Mouse (Mus musculus) regulatory T cell (primary cell): ENCODE data around the gene Col5a1.

Experiments used
- in situ Hi-C: fragments of 300-600 bp; cut with MboI, MseI; formaldehyde crosslinking; loops from one replicate; pipeline ENCODE4 v1.15.1; 2025; ENCODE audit warnings: high pct_unique_total_duplicates

The Col5a1 gene

DNA sequence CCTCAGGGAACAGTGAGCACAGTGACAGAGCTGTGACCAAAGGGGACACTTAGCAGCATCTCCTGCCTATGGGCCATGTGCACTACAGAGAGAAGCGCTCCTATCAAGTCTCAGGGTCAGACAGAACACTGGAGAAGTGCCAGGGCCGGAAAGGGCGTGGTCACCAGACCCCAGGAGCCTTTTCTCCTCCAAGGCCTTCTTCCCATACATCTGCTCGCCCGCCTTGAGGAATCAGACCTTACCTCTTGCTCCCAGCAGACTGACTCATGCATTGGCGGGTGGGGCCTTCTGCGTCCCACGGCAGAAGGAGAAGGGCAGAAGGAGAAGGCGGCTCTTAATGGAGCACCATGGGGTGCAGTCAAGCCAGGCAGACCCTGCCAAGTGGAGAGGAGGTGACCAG, 145.6 kb downstream of the Col5a1 start:
- in situ Hi-C loops = no loop called here

DNA sequence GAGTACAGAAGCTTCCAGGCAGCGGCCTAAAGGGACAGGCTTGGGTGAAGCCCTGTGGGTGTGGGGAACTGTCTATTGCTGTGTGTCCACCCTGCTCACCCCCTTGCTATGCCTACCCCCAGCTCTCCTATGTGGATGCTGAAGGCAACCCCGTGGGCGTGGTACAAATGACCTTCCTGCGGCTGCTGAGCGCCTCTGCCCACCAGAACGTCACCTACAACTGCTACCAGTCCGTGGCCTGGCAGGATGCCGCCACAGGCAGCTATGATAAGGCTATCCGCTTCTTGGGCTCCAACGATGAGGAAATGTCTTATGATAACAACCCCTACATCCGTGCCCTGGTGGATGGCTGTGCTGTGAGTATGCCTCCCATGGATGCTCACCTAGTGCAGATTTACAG, 146.2 kb downstream of the Col5a1 start:
- in situ Hi-C loops = no loop called here

DNA sequence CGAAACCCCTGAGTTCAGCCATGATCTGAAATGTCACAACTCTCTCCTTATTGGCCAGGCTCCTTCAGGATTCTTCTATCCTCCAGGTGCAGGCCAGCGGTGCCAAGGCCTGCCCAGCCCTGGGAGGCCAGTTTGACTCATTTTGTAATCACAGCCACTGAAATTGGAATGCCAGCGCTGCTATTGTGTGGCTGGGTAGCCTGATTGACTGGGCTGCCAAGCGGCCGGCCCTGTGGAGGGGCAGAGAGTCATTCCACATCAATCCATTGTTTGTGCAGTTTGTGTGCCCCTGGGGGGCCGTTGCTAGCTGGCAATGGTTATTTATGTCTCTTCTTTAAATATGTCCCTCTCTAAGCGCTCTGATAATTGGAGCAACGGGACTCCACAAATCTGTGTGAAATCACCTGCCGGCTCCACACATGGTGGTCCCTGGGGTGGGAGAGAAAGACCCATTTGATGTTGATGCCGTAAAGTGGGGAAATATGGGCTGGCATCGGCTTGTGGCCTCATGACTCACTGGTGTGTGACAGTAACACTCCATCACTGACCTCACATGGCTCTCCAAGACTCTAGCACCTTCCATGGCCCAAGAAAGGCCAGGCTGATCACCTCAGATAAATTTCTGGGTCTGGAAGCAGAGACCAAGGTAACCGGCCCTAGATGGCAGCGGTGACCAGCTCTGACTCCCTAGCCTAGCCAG, 147.9 kb downstream of the Col5a1 start:
- in situ Hi-C loops = no loop called here

DNA sequence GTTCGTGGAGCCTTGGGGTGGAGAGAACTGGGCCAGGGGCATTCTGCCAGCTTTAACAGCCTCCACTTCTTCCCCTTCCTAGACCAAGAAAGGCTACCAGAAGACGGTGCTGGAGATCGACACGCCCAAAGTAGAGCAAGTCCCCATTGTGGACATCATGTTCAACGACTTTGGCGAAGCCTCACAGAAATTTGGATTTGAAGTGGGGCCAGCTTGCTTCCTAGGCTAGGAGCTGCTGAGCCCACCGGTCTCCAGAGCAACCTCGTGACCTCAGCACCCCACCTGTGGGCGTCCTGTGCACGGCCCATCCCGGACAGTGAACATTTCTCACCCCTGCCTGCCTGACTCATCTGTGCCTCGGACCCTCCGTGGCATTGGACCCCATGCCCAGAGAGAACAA, 150.6 kb downstream of the Col5a1 start:
- in situ Hi-C loops = no loop called here

DNA sequence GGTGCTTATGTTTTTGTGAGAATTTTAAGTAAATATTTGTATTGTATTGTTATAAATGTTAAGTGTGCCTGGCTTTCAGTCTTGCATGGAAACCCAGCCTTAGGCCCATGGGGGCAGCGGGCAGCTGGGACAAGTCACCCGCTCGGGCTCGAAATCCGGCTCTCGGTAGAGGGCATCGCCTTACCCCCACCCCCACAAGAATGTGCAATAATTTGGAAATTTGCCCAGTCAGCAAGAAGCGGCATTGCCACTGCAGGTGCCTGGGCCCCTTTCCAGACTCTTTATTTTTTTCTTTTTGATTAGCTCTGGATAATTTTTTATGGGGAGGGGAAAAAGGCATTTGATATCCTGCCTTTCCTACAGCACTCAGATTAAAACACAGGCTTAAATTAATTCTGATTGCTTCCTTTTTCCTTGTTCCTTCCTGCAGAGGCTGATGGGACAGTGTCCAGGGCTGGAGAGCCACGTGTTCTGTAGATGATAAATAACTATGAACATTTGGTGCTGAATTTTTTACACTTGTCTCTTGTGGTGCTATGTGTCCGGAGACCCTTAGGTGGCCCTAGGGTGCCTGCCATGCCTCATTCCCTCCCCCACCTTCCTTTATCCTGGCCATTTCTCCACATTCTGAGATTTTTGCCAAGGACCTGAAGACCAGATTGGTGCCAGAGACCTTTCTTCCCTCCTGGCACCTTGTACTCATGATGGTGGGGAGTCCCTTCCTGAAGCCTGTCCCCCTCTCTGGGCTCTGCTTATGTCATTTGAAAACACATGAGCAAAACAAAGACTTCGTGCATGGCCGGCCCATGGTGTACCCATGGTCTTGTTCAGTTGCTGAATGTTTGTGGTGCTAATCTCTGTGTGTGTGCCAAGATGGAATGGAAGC, 151.5 kb downstream of the Col5a1 start:
- in situ Hi-C loops = no loop called here

DNA sequence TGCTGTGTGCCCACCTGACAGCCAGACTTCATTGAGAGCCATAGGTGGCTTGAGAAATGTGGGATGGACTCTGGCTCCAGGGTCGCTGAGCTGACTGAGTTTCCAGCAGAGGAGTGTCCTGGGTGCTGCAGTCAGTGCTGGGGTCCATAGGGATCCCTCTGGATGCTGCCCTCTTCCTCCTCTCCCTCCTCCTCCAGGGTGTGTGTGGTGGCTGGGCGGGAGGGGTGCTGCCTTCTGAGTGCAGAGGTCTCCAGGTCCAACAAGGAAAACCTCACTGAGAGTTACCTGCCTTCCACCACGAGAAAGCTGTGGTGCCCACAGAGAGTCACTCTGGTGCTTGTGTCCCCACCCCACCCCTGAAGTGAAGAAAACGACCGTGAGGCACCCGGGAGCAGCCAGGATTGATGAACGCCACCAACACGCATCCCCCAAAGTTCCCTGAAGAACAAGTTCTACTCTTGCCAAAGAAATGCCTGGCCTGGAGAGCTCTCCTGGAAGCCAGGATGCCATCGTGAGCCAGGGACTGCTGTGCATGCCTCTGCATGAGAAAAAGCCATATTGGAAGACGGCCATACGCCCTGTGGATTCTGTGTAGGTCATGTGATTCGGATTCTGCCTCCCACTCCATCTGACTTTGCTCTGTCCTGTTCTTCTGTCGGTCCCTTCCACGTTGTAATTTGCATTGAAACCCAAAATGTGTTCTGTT, 152.3 kb downstream of the Col5a1 start:
- in situ Hi-C loops = no loop called here

DNA sequence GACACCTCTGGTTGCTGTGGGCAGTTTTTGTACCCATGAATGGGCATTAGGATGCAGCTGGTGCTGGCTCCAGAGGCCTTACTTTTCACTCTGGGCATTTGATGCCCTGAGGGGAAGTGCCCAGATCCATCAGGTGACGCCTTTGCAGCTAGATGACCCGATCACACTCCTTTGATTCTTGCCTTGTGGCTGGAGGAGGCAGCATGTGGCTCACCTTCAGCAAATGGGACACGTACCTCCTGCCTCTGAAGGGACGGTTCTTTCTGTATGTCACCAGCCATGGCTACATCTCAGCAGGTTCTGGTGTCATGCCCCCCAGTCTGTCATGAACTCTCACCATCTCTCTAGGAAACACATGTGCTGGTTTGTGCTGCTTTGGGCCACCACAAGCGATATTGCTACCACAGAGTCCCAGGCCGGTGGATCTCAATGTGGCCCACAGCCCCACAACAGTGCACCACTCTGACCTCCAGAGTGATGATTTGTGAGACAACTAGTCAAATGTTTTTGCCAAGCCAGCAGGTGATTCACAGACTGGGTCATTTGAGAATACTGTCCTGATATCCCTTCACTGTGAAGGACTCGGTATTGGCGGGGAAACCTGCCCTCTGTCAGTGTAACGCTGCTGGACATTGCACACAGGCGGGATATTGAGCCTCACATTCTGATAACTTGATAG, 153.6 kb downstream of the Col5a1 start:
- in situ Hi-C loops = no loop called here

DNA sequence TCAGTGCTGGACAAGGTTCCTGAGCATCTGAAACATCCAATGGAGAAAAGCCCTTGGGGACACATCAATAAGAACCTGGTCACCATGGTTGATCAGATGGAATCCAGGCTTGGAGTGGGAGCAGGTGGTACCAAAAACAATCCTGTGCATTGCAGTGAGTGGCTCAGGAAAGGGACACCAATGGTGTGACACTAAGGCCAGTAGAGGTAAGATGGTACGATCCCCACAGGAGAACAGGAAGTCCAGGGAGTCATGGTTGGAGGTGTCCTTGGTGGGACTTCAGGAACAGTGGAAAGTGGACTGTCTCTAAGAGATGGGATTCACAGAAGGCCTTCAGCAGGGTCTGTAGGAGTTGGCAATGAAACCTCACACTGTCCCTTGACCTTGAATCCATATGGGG, 154.2 kb downstream of the Col5a1 start:
- in situ Hi-C loops = no loop called here

DNA sequence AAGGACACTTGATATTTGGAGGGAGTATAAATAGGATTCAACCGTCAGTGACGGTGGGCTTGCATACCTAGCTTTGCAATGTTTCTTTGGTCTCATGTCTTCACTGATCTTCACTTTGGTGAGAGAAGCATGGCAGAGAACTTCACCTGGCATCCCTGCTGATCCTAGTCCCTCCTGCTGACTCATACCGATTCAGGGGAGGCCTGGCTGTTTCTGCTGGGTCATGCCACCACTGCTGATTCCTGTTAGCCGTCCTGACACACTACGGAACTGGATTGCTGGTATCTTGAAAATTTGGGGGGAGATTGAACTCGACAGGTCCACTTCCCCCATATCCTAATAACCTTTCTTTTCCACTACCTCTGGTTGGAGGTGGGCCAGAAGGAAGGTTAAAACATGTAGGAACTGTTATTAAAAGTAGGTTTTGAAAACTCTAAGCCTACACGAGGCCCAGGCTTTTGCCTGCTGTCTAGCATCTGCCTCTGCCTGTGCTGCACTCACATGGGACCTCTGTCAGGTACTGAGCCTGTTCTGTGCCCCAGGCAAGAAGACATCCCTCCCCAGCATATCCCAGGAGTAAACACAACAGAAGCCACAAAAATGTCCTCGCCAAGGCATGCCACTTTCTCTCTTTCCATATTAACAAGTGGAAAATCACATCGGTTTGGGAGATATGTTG, 158.8 kb downstream of the Col5a1 start:
- in situ Hi-C loops = no loop called here

DNA sequence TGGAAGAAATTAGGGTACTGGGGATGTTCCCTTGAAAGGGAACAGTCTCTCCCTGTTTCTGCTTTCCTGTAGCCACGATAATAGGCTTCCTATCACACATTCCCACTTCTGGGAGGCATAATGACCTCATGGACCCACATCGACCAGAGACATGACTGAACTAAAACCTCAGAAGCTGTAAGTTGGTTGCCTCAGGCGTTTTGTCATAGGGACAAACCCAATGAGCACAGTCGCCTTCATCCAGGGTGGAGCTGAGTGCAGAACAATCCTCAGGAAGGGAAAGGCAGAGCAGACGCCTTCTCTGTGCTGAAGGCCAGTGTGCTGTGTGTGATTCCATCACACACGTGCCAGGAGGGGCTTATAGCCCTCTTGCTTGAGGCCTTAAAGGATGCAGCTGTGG, 160.1 kb downstream of the Col5a1 start:
- in situ Hi-C loops = no loop called here

DNA sequence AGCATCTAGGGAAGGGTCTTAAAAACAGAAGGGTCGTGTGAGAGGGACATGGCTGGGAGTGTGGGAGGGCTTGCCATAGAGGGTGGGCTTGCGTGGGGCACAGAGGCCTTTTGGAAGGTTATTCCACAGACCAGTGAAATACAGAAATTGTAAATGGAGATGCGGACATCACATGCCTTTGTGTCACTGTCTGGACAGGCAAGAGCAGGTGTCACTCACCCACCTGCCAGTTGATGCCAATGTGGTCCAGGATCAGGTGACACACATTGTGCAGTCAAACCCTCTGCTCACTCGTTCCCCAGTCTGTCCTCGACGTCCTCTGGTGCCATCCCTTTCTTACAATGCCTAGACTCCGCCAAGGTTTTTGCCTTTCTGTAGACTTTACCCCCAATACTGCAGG, 160.9 kb downstream of the Col5a1 start:
- in situ Hi-C loops = no loop called here

DNA sequence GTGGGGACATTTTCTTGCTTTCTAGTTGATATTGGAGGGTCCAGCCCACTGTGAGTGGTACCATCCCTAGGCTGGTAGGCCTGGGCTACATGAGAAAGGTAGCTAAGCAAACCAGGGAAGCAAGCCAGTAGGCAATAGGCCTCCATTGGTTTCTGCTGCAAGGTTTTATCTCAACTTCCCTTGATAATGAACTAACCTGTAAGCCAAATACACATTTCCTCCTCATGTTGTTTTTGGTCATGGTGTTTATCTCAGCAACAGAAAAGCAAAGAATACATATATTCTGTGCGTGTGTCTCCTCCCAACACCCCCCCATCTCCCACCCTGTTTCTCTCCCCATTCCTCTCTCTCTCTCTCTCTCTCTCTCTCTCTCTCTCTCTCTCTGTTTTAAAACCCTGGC, 173.7 kb downstream of the Col5a1 start:
- in situ Hi-C loops = loop anchor here (25.0 kb wide), 1 partner anchor 1802 kb away; the partner anchor contains the start of gene Cercam

DNA sequence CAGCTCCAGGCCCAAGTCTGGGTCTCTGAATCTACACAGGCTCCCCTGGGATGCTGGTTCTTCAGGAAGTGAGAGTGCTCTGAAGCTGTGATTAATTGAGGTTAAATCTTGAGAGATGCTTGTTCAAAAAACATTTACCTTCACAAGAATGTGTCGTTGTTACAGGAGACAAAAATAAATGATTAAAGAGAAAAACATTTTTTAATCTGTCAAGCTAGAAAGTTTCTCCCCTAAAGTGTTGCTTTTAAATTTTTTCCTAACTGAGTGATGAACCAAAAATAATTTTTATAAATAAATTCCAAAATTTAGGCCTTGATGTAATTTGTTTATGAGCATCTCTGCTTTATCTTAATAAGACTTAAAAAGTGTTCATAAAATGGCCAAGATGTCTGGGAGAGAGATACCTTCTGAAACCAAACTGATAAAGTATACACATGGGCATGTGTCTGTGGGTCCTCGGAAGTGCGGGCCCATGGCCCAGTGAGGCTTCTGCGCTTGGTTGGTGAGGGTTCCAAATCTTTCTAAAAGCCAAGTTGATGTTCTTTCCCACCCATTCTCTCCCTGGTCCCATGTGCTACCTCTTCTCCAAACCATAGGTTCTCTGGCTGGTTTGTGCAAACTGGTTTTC, 177.6 kb downstream of the Col5a1 start:
- in situ Hi-C loops = loop anchor here (25.0 kb wide), 1 partner anchor 1798 kb away; the partner anchor contains the start of gene Cercam

DNA sequence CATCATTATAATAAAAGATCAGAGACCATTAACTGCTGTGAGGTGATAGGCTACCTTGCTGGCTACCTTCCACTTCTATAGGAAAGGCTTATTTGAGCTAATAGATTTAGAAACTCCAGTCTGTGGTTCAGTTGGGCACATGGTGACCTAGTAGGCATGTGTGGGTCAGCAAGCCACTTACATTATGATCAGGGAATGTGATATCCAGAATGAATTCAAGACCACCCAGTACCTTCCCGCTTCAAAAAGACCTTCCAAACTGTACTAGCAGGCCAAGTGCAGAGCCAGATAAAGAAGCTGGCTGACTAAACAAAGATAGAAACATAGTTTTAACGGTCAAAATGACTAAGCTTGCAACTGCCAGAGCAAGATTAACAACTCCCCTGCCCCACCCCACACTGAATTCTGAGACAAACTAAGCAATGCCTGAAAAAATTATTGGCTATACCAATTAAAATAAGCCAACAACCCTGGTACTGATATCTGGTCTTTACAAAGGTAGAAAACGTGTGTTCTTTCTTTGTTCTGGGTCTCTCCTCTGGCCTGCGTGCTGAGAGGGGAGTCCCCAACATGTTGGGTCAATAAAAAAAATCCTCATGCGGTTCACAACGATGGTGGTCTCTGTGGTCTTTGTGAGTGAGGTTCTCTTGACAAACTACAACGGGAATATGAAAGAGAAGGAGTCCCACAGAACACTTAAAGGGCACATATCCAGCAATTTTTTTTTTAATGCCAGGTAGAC, 178.3 kb downstream of the Col5a1 start:
- in situ Hi-C loops = loop anchor here (25.0 kb wide), 1 partner anchor 1798 kb away; the partner anchor contains the start of gene Cercam

DNA sequence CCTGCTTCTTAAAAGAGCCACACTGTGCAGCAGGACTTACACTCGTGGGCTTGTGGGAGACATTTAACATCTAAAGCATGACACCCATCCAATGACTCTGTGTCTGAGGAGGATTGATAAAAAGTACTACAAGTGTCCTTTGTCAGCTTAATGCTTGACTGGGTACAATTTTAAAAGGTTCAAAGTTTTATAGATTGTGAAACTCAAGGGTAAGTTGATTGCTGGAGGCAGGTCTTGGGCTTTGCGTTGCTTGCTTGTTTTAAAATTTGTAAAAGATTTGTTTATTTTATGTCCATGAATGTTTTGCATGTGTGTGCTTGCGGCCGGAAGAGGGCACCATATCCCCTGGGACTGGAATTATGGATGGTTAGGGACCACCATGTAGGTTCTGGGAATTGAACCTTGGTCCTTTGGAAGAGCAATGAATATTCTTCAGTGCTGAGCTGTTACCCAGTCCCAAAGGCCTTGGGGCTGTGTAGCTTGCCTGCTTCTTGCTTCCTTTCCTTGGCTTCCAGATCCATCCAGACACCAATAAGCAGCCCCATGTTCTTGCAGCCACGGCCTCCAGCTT, 178.9 kb downstream of the Col5a1 start:
- in situ Hi-C loops = loop anchor here (25.0 kb wide), 1 partner anchor 1797 kb away; the partner anchor contains the start of gene Cercam

DNA sequence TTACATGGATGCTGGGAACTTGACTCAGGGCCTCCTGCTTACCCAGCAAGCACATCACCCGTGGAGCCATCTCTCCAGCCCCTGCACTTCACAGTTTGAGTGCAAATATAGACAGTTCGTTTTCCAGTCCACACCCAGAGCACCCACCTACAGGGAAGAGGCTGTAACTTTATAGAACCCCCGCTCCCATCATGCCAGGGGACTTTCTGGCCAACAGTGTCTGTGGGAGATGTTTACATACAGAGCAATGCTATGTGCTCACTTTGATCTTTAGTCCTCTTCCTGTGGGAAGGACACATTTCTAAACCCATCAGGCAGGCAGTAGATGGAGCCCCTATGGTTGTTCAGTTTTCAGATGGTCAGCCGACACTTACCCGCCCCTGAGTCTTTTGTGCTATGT, 180.5 kb downstream of the Col5a1 start:
- in situ Hi-C loops = loop anchor here (25.0 kb wide), 1 partner anchor 1796 kb away; the partner anchor contains the start of gene Cercam

DNA sequence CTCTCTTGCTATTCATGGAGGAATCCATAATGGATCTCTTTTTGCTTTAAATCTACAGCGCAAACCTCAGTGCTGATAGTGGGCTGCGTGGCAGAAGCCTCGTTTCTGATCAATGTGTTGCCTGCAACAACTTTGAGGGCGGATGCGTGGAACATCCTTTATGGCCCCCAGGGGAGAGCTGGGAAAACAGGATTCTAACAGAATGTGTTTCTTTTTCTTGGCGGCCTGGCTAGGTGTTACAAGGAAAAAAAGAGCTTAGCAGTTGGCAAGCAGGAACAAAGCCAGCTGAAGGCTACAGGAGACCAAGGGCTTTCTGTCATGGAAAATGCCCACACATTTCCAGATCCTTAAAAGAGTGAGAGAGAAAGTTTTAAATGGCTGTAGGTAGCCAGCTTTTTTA, 180.9 kb downstream of the Col5a1 start:
- in situ Hi-C loops = loop anchor here (25.0 kb wide), 1 partner anchor 1795 kb away; the partner anchor contains the start of gene Cercam

DNA sequence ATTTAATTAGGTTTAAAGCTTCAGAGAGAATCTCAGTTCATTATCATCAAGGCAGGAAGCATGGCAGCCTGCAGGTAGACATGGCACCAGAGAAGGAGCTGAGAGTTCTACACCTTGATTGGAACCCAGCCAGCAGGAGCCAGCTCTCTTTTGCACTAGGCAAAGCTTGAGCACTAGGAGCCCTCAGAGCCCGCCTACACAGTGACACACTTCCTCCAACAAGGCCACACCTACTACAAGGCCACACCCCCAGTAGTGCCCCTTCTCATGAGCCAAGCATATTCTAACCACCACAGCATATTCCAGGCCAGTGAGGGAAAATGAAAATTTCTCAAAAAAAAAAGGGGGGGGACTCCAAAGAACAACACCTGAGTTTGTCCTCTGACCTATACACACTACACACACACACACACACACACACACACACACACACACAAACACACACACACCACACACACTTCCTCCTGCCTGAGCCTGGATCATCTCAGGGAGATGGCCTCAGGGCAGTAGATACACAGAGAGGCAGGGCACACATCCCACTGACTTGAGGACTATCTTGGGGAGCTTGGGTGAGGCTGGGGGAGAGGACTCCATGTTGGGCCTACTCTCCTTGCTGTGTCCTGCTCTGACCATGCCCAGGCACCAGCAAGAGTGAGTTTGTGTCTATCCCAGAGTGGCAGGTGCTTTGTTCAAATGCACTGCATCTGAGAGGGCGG, 181.8 kb downstream of the Col5a1 start:
- in situ Hi-C loops = loop anchor here (25.0 kb wide), 1 partner anchor 1794 kb away; the partner anchor contains the start of gene Cercam

DNA sequence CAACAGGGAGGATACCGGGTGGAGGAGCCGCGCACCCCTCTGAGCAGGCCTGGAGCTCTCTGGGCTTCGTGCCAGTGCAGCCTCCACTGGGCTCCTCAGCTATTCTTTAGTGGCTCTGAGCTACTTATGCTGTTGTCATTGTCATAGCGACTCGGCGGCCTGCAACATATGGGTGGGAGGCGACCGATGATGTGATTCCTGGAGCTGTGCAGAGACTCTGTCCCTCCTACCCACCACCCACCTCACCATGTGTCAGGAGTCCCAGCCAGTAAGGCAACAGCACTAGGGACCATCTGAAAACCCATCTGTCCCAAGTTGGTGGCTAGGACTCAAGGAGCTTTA, 182.3 kb downstream of the Col5a1 start:
- in situ Hi-C loops = loop anchor here (25.0 kb wide), 1 partner anchor 1794 kb away; the partner anchor contains the start of gene Cercam
